22 mouse cellular contexts compared by ENCODE assay signal in the genomic region with DNA sequence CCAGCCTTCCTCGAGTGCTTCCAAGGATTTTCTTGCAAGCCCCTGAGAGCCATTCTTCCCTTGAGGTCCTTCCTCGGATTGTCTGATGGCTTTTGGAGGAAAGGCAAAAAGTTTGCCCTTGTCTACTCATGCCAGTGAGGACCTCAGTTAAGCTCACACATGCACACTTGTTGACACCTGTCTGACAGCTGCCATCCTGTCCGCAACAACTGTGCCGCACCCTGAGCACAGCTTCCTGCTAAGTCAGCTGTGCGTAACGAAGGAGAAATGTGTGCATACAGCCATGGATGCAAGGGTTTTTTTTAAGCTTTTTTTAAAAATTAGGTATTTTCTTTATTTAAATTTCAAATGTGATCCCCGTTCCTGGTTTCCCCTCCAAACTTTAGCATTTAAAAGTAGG.
DNase-seq lines count a peak whose midpoint lies in the region; ATAC-seq and TF ChIP-seq lines count a peak whose summit lies in the region.
"Had no signal": no experiment of that assay in that cellular context is flagged by ENCODE, and none has a peak within 500 bp of the region (broad histone marks: within the 10 kb centered on the region; RNA-seq: fewer than 3 reads in every experiment).

No protein-coding gene starts in this region.

- H3K9me3 ChIP-seq in limb, embryonic 14.5 days (ENCODE audit: control insufficient read depth, low read length) = no peaks in the 10 kb centered on the region
- no peaks in the 10 kb centered on the region for H3K9me3 ChIP-seq in limb, embryonic 10.5 days (replicated peaks)
- no peaks in the 10 kb centered on the region for H3K9me3 ChIP-seq in liver, embryonic 12.5 days (replicated peaks)
- H3K9me3 ChIP-seq: embryonic facial prominence, embryonic 12.5 days; forebrain, embryonic 12.5 days; heart, embryonic 15.5 days had no signal

- no peaks in the 10 kb centered on the region for H3K36me3 ChIP-seq in limb, embryonic 14.5 days (ENCODE audit: control insufficient read depth, insufficient read depth, low read length)
- no peaks in the 10 kb centered on the region for H3K36me3 ChIP-seq in limb, embryonic 10.5 days
- no peaks in the 10 kb centered on the region for H3K36me3 ChIP-seq in myocyte (ENCODE audit: control insufficient read depth, insufficient read depth)
- H3K36me3 ChIP-seq in liver, embryonic 12.5 days = no peaks in the 10 kb centered on the region
- H3K36me3 ChIP-seq: embryonic facial prominence, embryonic 12.5 days; forebrain, embryonic 12.5 days; G1E; heart, embryonic 15.5 days had no signal

- no peak overlapping the region for H3K4me3 ChIP-seq in limb, embryonic 14.5 days (replicated peaks; ENCODE audit: low read length)
- H3K4me3 ChIP-seq in limb, embryonic 10.5 days = no peak overlapping the region
- no peak overlapping the region for H3K4me3 ChIP-seq in myocyte
- no peak overlapping the region for H3K4me3 ChIP-seq in layer of hippocampus, adult 2 months
- H3K4me3 ChIP-seq in liver, embryonic 12.5 days = no peak overlapping the region
- H3K4me3 ChIP-seq: embryonic facial prominence, embryonic 12.5 days; forebrain, embryonic 12.5 days; heart, adult 2 months; heart, embryonic 15.5 days had no signal

- H3K9ac ChIP-seq in limb, embryonic 14.5 days (ENCODE audit: low read depth, low read length, severe bottlenecking) = no peak overlapping the region
- no peak overlapping the region for H3K9ac ChIP-seq in liver, embryonic 12.5 days
- H3K9ac ChIP-seq: embryonic facial prominence, embryonic 12.5 days; forebrain, embryonic 12.5 days; forebrain, postnatal 0 days; heart, embryonic 15.5 days; hindbrain, embryonic 14.5 days had no signal

- no peak for TF ChIP-seq POLR2A in limb, embryonic 14.5 days (IDR thresholded peaks at IDR 0.05; ENCODE audit: borderline replicate concordance, extremely low read depth, insufficient read depth, insufficient read length)
- TF ChIP-seq POLR2A in myocyte (IDR thresholded peaks at IDR 0.05; ENCODE audit: insufficient read length, low read depth) = no peak

- 76% methylated on average over 7 of the region's 7 CpGs for WGBS in limb, embryonic 14.5 days
- 87% methylated on average over 7 of the region's 7 CpGs for WGBS in limb, embryonic 10.5 days
- 67% methylated on average over 7 of the region's 7 CpGs for WGBS in liver, embryonic 12.5 days (ENCODE audit: insufficient replicate concordance)

- no peak overlapping the region for H3K4me2 ChIP-seq in limb, embryonic 14.5 days (replicated peaks; ENCODE audit: low read depth, low read length, severe bottlenecking)
- H3K4me2 ChIP-seq in myocyte (ENCODE audit: low read depth) = no peak overlapping the region
- no peak overlapping the region for H3K4me2 ChIP-seq in liver, embryonic 12.5 days
- H3K4me2 ChIP-seq: embryonic facial prominence, embryonic 12.5 days; forebrain, embryonic 12.5 days; heart, embryonic 11.5 days; heart, embryonic 15.5 days; hindbrain, embryonic 14.5 days had no signal

- no peaks in the 10 kb centered on the region for H3K4me1 ChIP-seq in limb, embryonic 14.5 days (ENCODE audit: control insufficient read depth, insufficient read depth, low read length)
- H3K4me1 ChIP-seq in limb, embryonic 10.5 days = peaks cover 8% of the 10 kb centered on the region; the same call in 1 of the 2 replicates
- H3K4me1 ChIP-seq in liver, embryonic 12.5 days = no peaks in the 10 kb centered on the region
- H3K4me1 ChIP-seq: embryonic facial prominence, embryonic 12.5 days; forebrain, embryonic 12.5 days; heart, embryonic 15.5 days had no signal

- peak; percentile 17 for DNase-seq in limb, embryonic 14.5 days (ENCODE audit: low spot score)
- no peak for DNase-seq in limb, embryonic 10.5 days (ENCODE audit: low spot score)
- DNase-seq in A20 (ENCODE audit: low read depth, low spot score) = peak; percentile 88
- peak; percentile 63 to 65 for DNase-seq in spleen, postnatal 36 days (ENCODE audit: low spot score in 2 of 2)
- DNase-seq in layer of hippocampus, adult 2 months (ENCODE audit: low spot score in 2 of 2) = no peak
- DNase-seq: adrenal gland, adult 8-10 months; cerebellum, adult 11 months; cerebellum, adult 8-10 months; cerebellum, postnatal 14 days; embryo, embryonic 11 days; forebrain, postnatal 0 days; gastrocnemius, postnatal 14 days; heart, adult 2 months; heart, postnatal 14 days had no signal

- no peak overlapping the region for H3ac ChIP-seq in myocyte (ENCODE audit: control insufficient read depth, insufficient read length)

- no peak for TF ChIP-seq CTCF in layer of hippocampus, adult 2 months (conservative IDR thresholded peaks at IDR 0.05)

- ATAC-seq in limb, embryonic 14.5 days (ENCODE audit: low FRiP score, low read depth) = no peak
- ATAC-seq in liver, embryonic 12.5 days = no peak
- ATAC-seq: forebrain, postnatal 0 days had no signal

- no peaks in the 10 kb centered on the region for H3K27me3 ChIP-seq in limb, embryonic 14.5 days (ENCODE audit: control insufficient read depth, insufficient read depth, low read length)
- no peaks in the 10 kb centered on the region for H3K27me3 ChIP-seq in limb, embryonic 10.5 days (ENCODE audit: low read depth, poor library complexity, severe bottlenecking)
- no peaks in the 10 kb centered on the region for H3K27me3 ChIP-seq in myocyte (ENCODE audit: control insufficient read depth, insufficient read depth, insufficient read length)
- no peaks in the 10 kb centered on the region for H3K27me3 ChIP-seq in liver, embryonic 12.5 days (replicated peaks)
- H3K27me3 ChIP-seq: embryonic facial prominence, embryonic 12.5 days; forebrain, embryonic 12.5 days; heart, embryonic 15.5 days had no signal

- H3K27ac ChIP-seq in limb, embryonic 14.5 days (replicated peaks; ENCODE audit: low read depth, low read length) = no peak overlapping the region
- no peak overlapping the region for H3K27ac ChIP-seq in limb, embryonic 10.5 days
- no peak overlapping the region for H3K27ac ChIP-seq in layer of hippocampus, adult 2 months
- no peak overlapping the region for H3K27ac ChIP-seq in liver, embryonic 12.5 days
- H3K27ac ChIP-seq: embryonic facial prominence, embryonic 12.5 days; forebrain, embryonic 12.5 days; heart, adult 2 months; heart, embryonic 15.5 days; hindbrain, embryonic 14.5 days had no signal

- H3K79me2 ChIP-seq in myocyte (ENCODE audit: control insufficient read depth, insufficient read depth) = no peaks in the 10 kb centered on the region

TF ChIP-seq in myocyte, 11 proteins besides CTCF, POLR2A, EP300 and RAD21:
- TF ChIP-seq TCF12 (IDR thresholded peaks at IDR 0.05; ENCODE audit: insufficient read depth, poor library complexity, severe bottlenecking) (peak; percentile 93), TCF3 (IDR thresholded peaks at IDR 0.05; ENCODE audit: insufficient read length, low read depth) (peak; percentile 98), MYOD1 (IDR thresholded peaks at IDR 0.05; ENCODE audit: control insufficient read depth in 1 of 3, insufficient read length in 2 of 3, low read depth in 2 of 3) (peak in 2 of 3 experiments; percentile 97 to 99), MYOG (IDR thresholded peaks at IDR 0.05; ENCODE audit: control insufficient read depth in 1 of 3, insufficient read depth in 1 of 3, insufficient read length in 2 of 3, low read depth in 2 of 3) (peak; percentile 51 to 99 (median 98)), REST (IDR thresholded peaks at IDR 0.05; ENCODE audit: insufficient read depth, insufficient read length) (no peak)

Comparison
In these comparisons a context has a peak if more than half of its experiments do, and no peak if none do; other contexts are left out.
1. DNase-seq: peak in limb, embryonic 14.5 days (single experiment), A20 (single experiment) and spleen, postnatal 36 days (2 of 2); none in limb, embryonic 10.5 days (single experiment) and layer of hippocampus, adult 2 months (0 of 2).